Mouse (Mus musculus) ES-CJ7 (cell line): Measurements from ENCODE around the gene Slc10a2.
A peak's percentile ranks its signal among the peaks of the same experiment; 100 is the strongest.
"Not testable (repeated sequence)": the region's sequence is repeated elsewhere in the genome, so short reads cannot be mapped to it uniquely, and the experiment has no call there.

Experiments used
- DNase-seq: peaks from one replicate; pipeline ENCODE4 v3.0.0; 2011; ENCODE audit warnings: low read depth, low spot score

Slc10a2 gene

GRCm38 (mm10) chr8:5105186-5105585 lies at the start of gene Slc10a2:
Slc10a2 (minus strand) TSS chr8:5105351.
- no peak for DNase-seq

- DNase-seq: no peak
These were observed 24.2 kb upstream of the Slc10a2 start for GRCm38 (mm10) chr8:5129322-5129829.

- DNase-seq: peak; percentile 67
These were observed 1.7 kb upstream of the Slc10a2 start for GRCm38 (mm10) chr8:5106855-5107254.

- no peak for DNase-seq
These were observed 9.8 kb downstream of the Slc10a2 start for GRCm38 (mm10) chr8:5095392-5095791.

- DNase-seq: peak; percentile 31
These were observed 11.2 kb downstream of the Slc10a2 start for GRCm38 (mm10) chr8:5093991-5094390.

GRCm38 (mm10) chr8:5073654-5074293 lies 31.4 kb downstream of the Slc10a2 start:
- DNase-seq: no peak

GRCm38 (mm10) chr8:5058888-5059287 lies 46.3 kb downstream of the Slc10a2 start:
- no peak for DNase-seq

- DNase-seq: not testable (repeated sequence)
These were observed 60.7 kb downstream of the Slc10a2 start for GRCm38 (mm10) chr8:5044361-5044900.

- DNase-seq: no peak
These were observed 66.2 kb downstream of the Slc10a2 start for GRCm38 (mm10) chr8:5038811-5039561.
